26 mouse cellular contexts compared by ENCODE assay signal in genomic region chr12:110424008-110424704, GRCm38 (mm10). TPM values are rescaled to one million over a fixed set of nuclear protein-coding genes. Genes with fewer than 3 reads are reported as not detected.
DNase-seq lines count a peak whose midpoint lies in the region; ATAC-seq and TF ChIP-seq lines count a peak whose summit lies in the region.
"Had no signal": no experiment of that assay in that cellular context is flagged by ENCODE, and none has a peak within 500 bp of the region (broad histone marks: within the 10 kb centered on the region; RNA-seq: fewer than 3 reads in every experiment).

No protein-coding gene starts in this region.

- 73% methylated on average over 5 of the region's 5 CpGs for WGBS in lung, embryonic 14.5 days
- 58% methylated on average over 5 of the region's 5 CpGs for WGBS in intestine, postnatal 0 days

- H3K27me3 ChIP-seq in lung, embryonic 14.5 days (ENCODE audit: insufficient read depth, low read length): no peaks in the 10 kb centered on the region
- H3K27me3 ChIP-seq in intestine, postnatal 0 days (replicated peaks; ENCODE audit: control insufficient read depth, insufficient read depth, low read length): no peaks in the 10 kb centered on the region
- H3K27me3 ChIP-seq: embryonic facial prominence, embryonic 13.5 days; forebrain, embryonic 12.5 days; heart, embryonic 15.5 days; hindbrain, embryonic 13.5 days; limb, embryonic 12.5 days; midbrain, embryonic 12.5 days; neural tube, embryonic 12.5 days; stomach, embryonic 15.5 days had no signal

- H3K36me3 ChIP-seq in lung, embryonic 14.5 days (ENCODE audit: insufficient read depth): no peaks in the 10 kb centered on the region
- no peaks in the 10 kb centered on the region for H3K36me3 ChIP-seq in intestine, postnatal 0 days (ENCODE audit: control insufficient read depth, insufficient read depth)
- H3K36me3 ChIP-seq: embryonic facial prominence, embryonic 13.5 days; forebrain, embryonic 12.5 days; heart, embryonic 15.5 days; hindbrain, embryonic 13.5 days; limb, embryonic 12.5 days; midbrain, embryonic 12.5 days; neural tube, embryonic 12.5 days; stomach, embryonic 15.5 days had no signal

- no peak overlapping the region for H3K9ac ChIP-seq in lung, embryonic 14.5 days
- peak overlapping the region; percentile 27; the same call in 1 of the 2 replicates for H3K9ac ChIP-seq in intestine, postnatal 0 days (ENCODE audit: low read depth, low read length)
- H3K9ac ChIP-seq: embryonic facial prominence, embryonic 13.5 days; forebrain, embryonic 12.5 days; heart, embryonic 15.5 days; hindbrain, embryonic 13.5 days; limb, embryonic 12.5 days; liver, embryonic 14.5 days; midbrain, embryonic 12.5 days; neural tube, embryonic 12.5 days; stomach, embryonic 15.5 days had no signal

- ATAC-seq in lung, embryonic 14.5 days (ENCODE audit: insufficient read depth): no peak
- ATAC-seq in intestine, postnatal 0 days: peak; percentile 81

- 0 out of 2 replicates have a peak, but pooled peaks have one; percentile 13 for TF ChIP-seq CTCF in lung, embryonic 14.5 days (IDR thresholded peaks at IDR 0.05; ENCODE audit: low read depth)
- peak; percentile 59 for TF ChIP-seq CTCF in intestine, postnatal 0 days (IDR thresholded peaks at IDR 0.05; ENCODE audit: low read depth)

- peak; percentile 64 for DNase-seq in kidney, adult 9 months
- DNase-seq in kidney, postnatal 4 days: no peak
- no peak for DNase-seq in lung, embryonic 14.5 days
- no peak for DNase-seq in lung, adult 18-20 months
- peak; percentile 28 for DNase-seq in ZHBTc4 (ENCODE audit: low read depth, low spot score)
- DNase-seq in thymus, postnatal 14 days: no peak
- DNase-seq: adrenal gland, postnatal 14 days; cerebellum, adult 8-10 months; cerebellum, postnatal 36 days; embryo, embryonic 11 days; heart, postnatal 36 days; lung, postnatal 10 days; retina, postnatal 1 day; right cerebral cortex, postnatal 4 days; thymus, adult 18-20 months had no signal

- no peaks in the 10 kb centered on the region for H3K9me3 ChIP-seq in lung, embryonic 14.5 days (ENCODE audit: low read depth, low read length)
- H3K9me3 ChIP-seq in intestine, postnatal 0 days (ENCODE audit: control insufficient read depth): no peaks in the 10 kb centered on the region
- H3K9me3 ChIP-seq: embryonic facial prominence, embryonic 13.5 days; forebrain, embryonic 12.5 days; heart, embryonic 15.5 days; hindbrain, embryonic 13.5 days; limb, embryonic 12.5 days; midbrain, embryonic 12.5 days; neural tube, embryonic 12.5 days; stomach, embryonic 15.5 days had no signal

- H3K4me3 ChIP-seq in lung, embryonic 14.5 days (ENCODE audit: low read depth, low read length): no peak overlapping the region
- H3K4me3 ChIP-seq in intestine, postnatal 0 days (ENCODE audit: low read depth, low read length): no peak overlapping the region
- H3K4me3 ChIP-seq: embryonic facial prominence, embryonic 13.5 days; erythroblast, embryonic 14.5 days; forebrain, embryonic 12.5 days; heart, embryonic 15.5 days; hindbrain, embryonic 13.5 days; limb, embryonic 12.5 days; midbrain, embryonic 12.5 days; neural tube, embryonic 12.5 days; stomach, embryonic 15.5 days had no signal

- no peaks in the 10 kb centered on the region for H3K4me1 ChIP-seq in lung, embryonic 14.5 days (ENCODE audit: insufficient read depth)
- peaks cover 2% of the 10 kb centered on the region; the same call in 1 of the 2 replicates for H3K4me1 ChIP-seq in intestine, postnatal 0 days (replicated peaks; ENCODE audit: control insufficient read depth, insufficient read depth, low read length)
- H3K4me1 ChIP-seq: embryonic facial prominence, embryonic 13.5 days; forebrain, embryonic 12.5 days; heart, embryonic 15.5 days; hindbrain, embryonic 13.5 days; limb, embryonic 12.5 days; midbrain, embryonic 12.5 days; neural tube, embryonic 12.5 days; stomach, embryonic 15.5 days had no signal

- no peak overlapping the region for H3K27ac ChIP-seq in lung, embryonic 14.5 days (ENCODE audit: low read depth)
- peak overlapping the region; percentile 89 for H3K27ac ChIP-seq in intestine, postnatal 0 days (ENCODE audit: low read depth, low read length)
- H3K27ac ChIP-seq: embryonic facial prominence, embryonic 13.5 days; forebrain, embryonic 12.5 days; heart, embryonic 15.5 days; hindbrain, embryonic 13.5 days; limb, embryonic 12.5 days; liver, embryonic 14.5 days; midbrain, embryonic 12.5 days; neural tube, embryonic 12.5 days; stomach, embryonic 15.5 days had no signal

- no peak overlapping the region for H3K4me2 ChIP-seq in lung, embryonic 14.5 days
- no peak overlapping the region for H3K4me2 ChIP-seq in intestine, postnatal 0 days (replicated peaks; ENCODE audit: low read depth)
- H3K4me2 ChIP-seq: embryonic facial prominence, embryonic 13.5 days; forebrain, embryonic 12.5 days; heart, embryonic 15.5 days; hindbrain, embryonic 13.5 days; limb, embryonic 12.5 days; midbrain, embryonic 12.5 days; neural tube, embryonic 12.5 days; stomach, embryonic 15.5 days had no signal

RNA-seq across cellular contexts. Expression of gene Ppp2r5c, which starts 22.8 kb away (rescaled TPM):
- 180 and 188 TPM in 2 replicates for polyA plus RNA-seq in lung, embryonic 14.5 days (2014; fragmentation: Nextera tagmentation; extraction: Ambion mirVana)
- polyA plus RNA-seq in intestine, postnatal 0 days (2015; fragmentation: Nextera tagmentation; extraction: Ambion mirVana): 138 and 143 TPM in 2 replicates

Comparison
In these comparisons a context has a peak if more than half of its experiments do, and no peak if none do; other contexts are left out.
1. DNase-seq: peak in kidney, adult 9 months (single experiment) and ZHBTc4 (single experiment); none in kidney, postnatal 4 days (0 of 2), lung, embryonic 14.5 days (single experiment), lung, adult 18-20 months (0 of 2) and thymus, postnatal 14 days (single experiment).